Mouse (Mus musculus) neural tube, embryonic 11.5 days (tissue): ENCODE measurements at regions not wholly inside any gene's neighbourhood (a gene's known extent, or its start where the extent isn't known, plus 50 kb on each side); places are given as distances from the start of the nearest gene placed in this dataset.

Experiments used
- ATAC-seq: fragments of 200-750 bp; cut with Nextera tagmentation; 2 replicates; pipeline ENCODE4 v1.8.0; 2017; ENCODE audit warnings: moderate number of reproducible peaks, mild to moderate bottlenecking, moderate TSS enrichment, moderate library complexity; ENCODE audit not compliant: insufficient read depth, low FRiP score, low TSS enrichment
- DNase-seq: peaks from one replicate; pipeline ENCODE4 v3.0.0-alpha.2; 2015; ENCODE audit warnings: low spot score
- H3K27ac ChIP-seq: fragments of 300-500 bp; sonication (generic); 2 replicates; pipeline ENCODE4 v1.5.1; 2014; ENCODE audit warnings: low read depth, mild to moderate bottlenecking, low read length
- H3K27me3 ChIP-seq: fragments of 300-500 bp; sonication (generic); 2 replicates; pipeline ENCODE4 v1.6.1; 2014; ENCODE audit warnings: mild to moderate bottlenecking, low read length, mixed read lengths; ENCODE audit not compliant: control insufficient read depth, insufficient read depth
- H3K36me3 ChIP-seq: fragments of 300-500 bp; sonication (generic); 2 replicates; pipeline ENCODE4 v1.6.1; 2014; ENCODE audit warnings: mild to moderate bottlenecking, low read length, moderate library complexity, mixed read lengths; ENCODE audit not compliant: control insufficient read depth, insufficient read depth
- H3K4me1 ChIP-seq: fragments of 300-500 bp; sonication (generic); 2 replicates; pipeline ENCODE4 v1.6.1; 2014; ENCODE audit warnings: low read length, mixed read lengths; ENCODE audit not compliant: control insufficient read depth, insufficient read depth
- H3K4me2 ChIP-seq: fragments of 300-500 bp; sonication (generic); 2 replicates; pipeline ENCODE4 v1.6.1; 2014; ENCODE audit warnings: low read depth, mild to moderate bottlenecking, moderate library complexity
- H3K4me3 ChIP-seq: fragments of 300-500 bp; sonication (generic); 2 replicates; pipeline ENCODE4 v1.5.1; 2014; ENCODE audit warnings: low read depth, low read length
- H3K9ac ChIP-seq: fragments of 300-500 bp; sonication (generic); 2 replicates; pipeline ENCODE4 v1.6.1; 2014; ENCODE audit warnings: mild to moderate bottlenecking, low read length
- H3K9me3 ChIP-seq: fragments of 300-500 bp; sonication (generic); 2 replicates; pipeline ENCODE4 v1.6.1; 2016; ENCODE audit warnings: low read length; ENCODE audit not compliant: control insufficient read depth
- WGBS: fragments of 180-500 bp; shearing (Covaris S2); extraction: QIAGEN DNeasy Blood & Tissue Kit; methylation state at CpG from one replicate; pipeline ENCODE4 v1.1.7; 2014; 5-methylcytosine and 5-hydroxymethylcytosine counted together

GRCm38 (mm10) chr15:59737247-59737646 lies 279.2 kb downstream of the 4933412E24Rik start:
- Histone ChIP-seq H3K27ac (no peak overlapping the region), H3K4me1 (no peaks in the 10 kb centered on the region), H3K36me3 (no peaks in the 10 kb centered on the region), H3K4me2 (no peak overlapping the region), H3K9ac (no peak overlapping the region), H3K9me3 (no peaks in the 10 kb centered on the region), H3K27me3 (no peaks in the 10 kb centered on the region), H3K4me3 (no peak overlapping the region)
- 89% methylated on average over 4 of the region's 4 CpGs for WGBS
- ATAC-seq (no peak), DNase-seq (no peak)

GRCm38 (mm10) chr15:59734376-59734775 lies 282.0 kb downstream of the 4933412E24Rik start:
- no peaks in the 10 kb centered on the region for H3K36me3 ChIP-seq
- H3K27ac ChIP-seq, result no peak overlapping the region
- no peaks in the 10 kb centered on the region for H3K9me3 ChIP-seq
- 80% methylated on average over 1 of the region's 1 CpGs for WGBS
- H3K9ac ChIP-seq, result no peak overlapping the region
- no peaks in the 10 kb centered on the region for H3K27me3 ChIP-seq
- no peak for ATAC-seq
- no peak overlapping the region for H3K4me3 ChIP-seq
- no peak overlapping the region for H3K4me2 ChIP-seq
- no peaks in the 10 kb centered on the region for H3K4me1 ChIP-seq
- no peak for DNase-seq

DNA sequence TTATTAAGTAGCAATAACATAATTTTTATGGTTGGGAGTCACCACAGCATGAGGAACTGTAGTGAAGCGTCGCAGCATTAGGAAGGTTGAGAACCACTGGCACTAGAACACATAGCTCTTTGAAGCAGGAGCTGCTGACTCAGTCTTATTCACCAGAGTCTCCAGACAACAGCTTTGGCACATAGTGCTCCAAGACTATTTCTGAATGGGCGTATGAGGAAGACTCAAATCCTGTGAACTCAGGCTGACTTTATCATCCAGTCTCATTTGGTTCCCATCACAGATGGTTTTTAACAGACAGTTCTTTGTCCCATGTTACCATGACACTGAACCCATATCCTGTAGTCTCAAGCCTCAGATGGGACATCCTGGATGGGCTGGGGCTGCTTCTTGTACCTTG lies 282.5 kb downstream of the 4933412E24Rik start:
- Histone ChIP-seq H3K4me1 (no peaks in the 10 kb centered on the region), H3K9me3 (no peaks in the 10 kb centered on the region), H3K27ac (no peak overlapping the region), H3K4me3 (no peak overlapping the region), H3K4me2 (no peak overlapping the region), H3K36me3 (no peaks in the 10 kb centered on the region), H3K9ac (no peak overlapping the region), H3K27me3 (no peaks in the 10 kb centered on the region)
- ATAC-seq (no peak), DNase-seq (no peak)
- WGBS, result 93% methylated on average over 3 of the region's 3 CpGs

DNA sequence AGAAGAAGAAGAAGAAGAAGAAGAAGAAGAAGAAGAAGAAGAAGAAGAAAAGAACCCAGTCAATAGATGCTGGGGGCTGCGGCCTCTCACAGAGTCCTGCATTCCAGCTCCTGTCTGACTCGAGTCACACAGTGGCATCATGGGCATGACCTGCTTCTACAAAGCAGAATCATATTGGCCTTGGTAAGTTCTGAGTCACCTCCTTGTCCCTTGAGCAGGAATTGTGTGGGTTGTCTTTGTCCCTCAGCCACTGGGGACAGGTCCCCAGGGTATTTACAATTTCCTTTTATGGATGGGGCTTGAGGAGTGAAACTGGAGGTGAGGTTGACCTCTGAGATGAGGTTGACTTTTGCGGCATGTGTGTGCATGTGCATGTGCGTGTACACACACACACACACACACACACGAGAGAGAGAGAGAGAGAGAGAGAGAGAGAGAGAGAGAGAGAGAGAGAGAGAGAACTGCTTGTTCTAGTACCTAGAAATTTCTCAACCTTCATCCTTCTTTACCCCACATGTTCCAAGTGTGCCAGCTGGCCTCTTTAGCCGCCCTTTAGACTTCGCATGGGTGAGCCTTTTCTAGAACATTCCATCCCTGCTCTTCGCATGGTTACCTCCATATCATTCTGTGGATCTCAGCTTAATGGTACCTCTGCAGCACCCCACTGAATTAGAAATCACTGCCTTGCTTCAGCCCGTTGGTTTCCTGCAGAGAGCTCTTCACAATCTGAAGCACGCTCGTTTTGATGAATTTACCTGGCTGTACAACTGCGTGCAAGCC lies 283.2 kb downstream of the 4933412E24Rik start:
- Histone ChIP-seq H3K27ac (no peak overlapping the region), H3K9me3 (no peaks in the 10 kb centered on the region), H3K27me3 (no peaks in the 10 kb centered on the region), H3K9ac (no peak overlapping the region), H3K4me3 (no peak overlapping the region), H3K36me3 (no peaks in the 10 kb centered on the region), H3K4me2 (no peak overlapping the region), H3K4me1 (no peaks in the 10 kb centered on the region)
- no peak for DNase-seq
- WGBS, result 80% methylated on average over 11 of the region's 12 CpGs
- no peak for ATAC-seq

GRCm38 (mm10) chr15:59731129-59731528 lies 285.3 kb downstream of the 4933412E24Rik start:
- Histone ChIP-seq H3K4me3 (no peak overlapping the region), H3K9me3 (no peaks in the 10 kb centered on the region), H3K4me2 (no peak overlapping the region), H3K9ac (no peak overlapping the region), H3K27me3 (no peaks in the 10 kb centered on the region), H3K36me3 (no peaks in the 10 kb centered on the region), H3K4me1 (no peaks in the 10 kb centered on the region), H3K27ac (no peak overlapping the region)
- DNase-seq (no peak), ATAC-seq (no peak)
- WGBS, result 87% methylated on average over 8 of the region's 8 CpGs

- Histone ChIP-seq H3K4me1 (no peaks in the 10 kb centered on the region), H3K9ac (no peak overlapping the region), H3K36me3 (no peaks in the 10 kb centered on the region), H3K27ac (no peak overlapping the region), H3K9me3 (no peaks in the 10 kb centered on the region), H3K4me3 (no peak overlapping the region), H3K27me3 (no peaks in the 10 kb centered on the region), H3K4me2 (no peak overlapping the region)
- ATAC-seq (no peak), DNase-seq (no peak)
- WGBS, result 76% methylated on average over 11 of the region's 11 CpGs
These were observed 287.4 kb downstream of the 4933412E24Rik start for GRCm38 (mm10) chr15:59728817-59729560.

GRCm38 (mm10) chr15:59728131-59728601 lies 288.2 kb downstream of the 4933412E24Rik start:
- Histone ChIP-seq H3K4me2 (no peak overlapping the region), H3K9me3 (no peaks in the 10 kb centered on the region), H3K4me3 (no peak overlapping the region), H3K36me3 (no peaks in the 10 kb centered on the region), H3K27ac (no peak overlapping the region), H3K4me1 (no peaks in the 10 kb centered on the region), H3K27me3 (no peaks in the 10 kb centered on the region), H3K9ac (no peak overlapping the region)
- DNase-seq, result no peak
- no peak for ATAC-seq
- WGBS, result 78% methylated on average over 8 of the region's 8 CpGs

- 91% methylated on average over 4 of the region's 4 CpGs for WGBS
- no peak overlapping the region for H3K9ac ChIP-seq
- H3K27ac ChIP-seq, result no peak overlapping the region
- ATAC-seq (no peak), DNase-seq (no peak)
- H3K36me3 ChIP-seq, result no peaks in the 10 kb centered on the region
- no peak overlapping the region for H3K4me3 ChIP-seq
- H3K4me2 ChIP-seq, result no peak overlapping the region
- no peaks in the 10 kb centered on the region for H3K9me3 ChIP-seq
- no peaks in the 10 kb centered on the region for H3K27me3 ChIP-seq
- H3K4me1 ChIP-seq, result no peaks in the 10 kb centered on the region
These were observed 290.5 kb downstream of the 4933412E24Rik start for GRCm38 (mm10) chr15:59725881-59726280.
